Mouse (Mus musculus) gastrocnemius, adult 18-20 months (tissue): ENCODE data around the gene Gm10234. TPM values are rescaled to one million over a fixed set of nuclear protein-coding genes. Genes with fewer than 3 reads are reported as not detected.

Experiments used
- DNase-seq: peaks from one replicate; pipeline ENCODE4 v3.0.0; 2021; ENCODE audit warnings: low spot score
- long read RNA-seq, 2 experiments: library from polyadenylated mRNA; stranded (forward); transcript quantifications; one replicate each; pipeline ENCODE4 v2.0.0; 2021
- total RNA-seq, 2 experiments: library from RNA; stranded (reverse); gene quantifications; 2 replicates each; pipeline ENCODE4 v1.2.3; 2021

Gene Gm10234
- not detected for total RNA-seq
- long read RNA-seq, experiment 1, result 0 reads
- long read RNA-seq, experiment 2, result 0 reads

DNA sequence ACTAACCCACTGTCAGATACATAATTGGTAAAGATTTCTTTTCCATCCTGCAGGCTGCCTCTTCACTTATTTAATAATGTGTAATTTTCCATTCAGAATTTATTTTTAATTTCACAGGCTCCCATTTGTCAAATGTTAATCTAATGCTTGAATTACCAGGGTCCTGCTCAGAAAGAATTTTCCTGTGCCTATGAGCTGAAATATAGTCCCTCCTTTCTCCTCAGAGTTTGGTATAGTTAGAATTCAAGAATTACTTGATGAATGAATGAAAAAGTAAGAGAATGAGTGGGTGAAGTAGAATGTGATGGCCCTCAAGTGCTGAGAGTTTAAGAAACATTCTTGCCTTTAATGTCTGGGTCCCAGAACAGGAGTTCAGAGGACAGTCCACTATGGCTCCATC lies at the start of gene Gm10234:
Gm10234 (plus strand) TSS at position 301 of the 400 bp plus-strand sequence.
- no peak for DNase-seq

DNA sequence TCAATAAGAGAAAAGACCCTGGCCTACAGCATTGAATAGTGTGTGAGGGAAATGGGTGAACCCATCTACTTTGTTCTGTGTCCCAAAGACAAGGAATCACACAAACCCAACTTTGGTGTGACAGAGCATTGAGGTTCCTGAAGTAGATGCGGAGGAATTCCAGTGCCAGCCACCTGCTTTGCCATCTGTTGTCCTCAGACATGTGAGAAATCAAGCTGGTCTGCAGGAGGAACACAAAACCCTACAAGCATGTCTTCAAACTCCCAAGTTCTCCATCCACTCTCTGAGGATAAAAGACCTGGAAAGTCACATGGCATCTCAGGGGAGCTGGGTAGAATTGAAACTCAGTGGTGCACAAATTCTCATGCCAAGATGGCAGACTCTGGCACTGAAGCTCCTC lies 44.3 kb upstream of the Gm10234 start:
- DNase-seq, result no peak

DNA sequence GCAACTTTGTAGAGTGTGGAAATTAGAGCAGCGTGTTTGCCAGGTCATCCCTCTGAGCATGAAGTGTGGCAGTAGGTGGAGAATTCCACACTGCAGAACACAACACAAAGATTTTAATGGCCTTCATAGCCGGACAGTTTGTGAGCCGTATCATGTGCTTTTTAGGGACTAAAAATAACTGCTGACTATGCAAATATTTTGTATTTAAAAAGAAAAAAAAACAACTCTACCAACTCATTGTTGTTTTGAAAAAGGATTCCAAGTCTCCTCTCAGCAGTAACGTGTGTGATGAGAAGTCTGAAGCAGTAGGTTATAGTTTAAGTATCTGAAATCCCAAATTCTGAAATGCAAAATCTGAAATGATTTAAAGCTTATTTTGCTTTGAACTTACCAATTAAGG lies 25.9 kb upstream of the Gm10234 start:
- DNase-seq, result no peak

DNA sequence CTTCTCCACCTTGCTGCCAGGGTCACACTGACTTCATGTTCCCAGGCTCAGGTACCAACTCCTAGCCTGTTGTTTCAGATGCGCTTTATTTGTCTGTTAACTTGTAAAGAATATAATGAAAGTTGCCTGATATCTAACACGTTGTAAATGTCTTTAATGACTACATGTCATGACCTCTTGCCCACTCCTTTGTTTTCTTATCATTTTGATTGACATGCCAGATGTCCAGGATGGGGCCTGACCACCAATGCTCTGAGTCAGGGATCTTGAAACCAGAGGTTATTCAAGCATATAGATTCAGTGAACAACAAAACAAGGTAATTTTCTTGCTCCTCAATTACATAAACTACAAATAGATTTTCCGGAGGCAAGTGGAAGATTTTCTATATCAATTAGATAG lies 23.5 kb upstream of the Gm10234 start:
- DNase-seq, result no peak

DNA sequence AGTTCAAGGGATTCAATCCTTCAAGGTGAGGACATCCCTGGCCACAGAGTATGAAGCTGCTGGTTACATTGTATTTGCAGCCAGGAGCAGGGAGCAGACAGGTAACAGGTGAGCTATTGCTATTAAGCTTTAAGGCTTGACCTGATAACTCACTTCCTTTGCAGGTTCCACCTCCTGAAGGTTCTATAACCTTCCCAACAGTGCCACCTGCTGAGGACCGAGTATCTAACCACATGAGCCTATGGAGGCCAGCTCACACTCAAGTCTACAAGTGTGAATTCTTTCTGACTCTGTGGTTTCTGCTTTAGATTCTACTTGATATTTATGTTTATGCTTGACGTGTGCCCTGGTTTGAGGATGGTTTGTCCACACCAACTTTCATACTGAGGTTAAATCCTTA lies 21.3 kb upstream of the Gm10234 start:
- DNase-seq, result no peak

DNA sequence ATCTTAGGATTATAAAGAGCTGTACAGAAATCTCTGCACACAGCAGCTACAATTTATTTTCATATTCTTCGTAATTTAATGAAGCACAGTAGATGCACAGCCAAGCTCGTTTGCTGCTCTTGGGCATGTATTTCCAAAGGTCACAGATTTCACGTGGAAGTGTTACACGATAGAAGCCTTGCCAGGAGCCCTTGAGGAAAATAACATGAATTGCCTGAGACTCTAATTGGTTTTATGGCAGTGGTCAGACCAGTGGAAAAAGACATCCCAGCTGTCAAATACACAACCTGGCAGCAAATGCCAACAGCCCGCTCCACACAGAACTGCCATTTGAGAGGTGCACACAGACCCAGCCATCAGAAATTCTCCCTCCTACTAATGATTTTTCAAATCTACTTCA lies 9.3 kb downstream of the Gm10234 start:
- no peak for DNase-seq

DNA sequence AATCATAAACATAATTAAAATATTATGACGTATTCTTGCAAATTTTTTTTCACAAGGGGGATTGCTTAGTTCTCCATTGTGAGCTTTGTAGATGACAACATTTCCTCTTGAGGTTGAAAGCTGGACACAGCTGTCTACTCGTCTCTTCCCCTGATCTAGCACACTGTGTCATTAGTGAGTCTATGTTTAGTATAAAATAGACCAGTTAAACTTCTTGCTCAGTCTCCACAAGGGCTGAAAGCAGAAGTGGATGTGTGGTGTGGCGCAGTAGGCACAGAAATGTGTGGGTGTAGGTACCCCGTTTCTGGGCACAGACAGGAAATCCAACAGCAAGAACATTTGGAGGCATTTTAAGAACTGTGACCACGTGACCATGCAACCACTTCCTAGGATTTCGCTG lies 12.9 kb downstream of the Gm10234 start:
- no peak for DNase-seq

DNA sequence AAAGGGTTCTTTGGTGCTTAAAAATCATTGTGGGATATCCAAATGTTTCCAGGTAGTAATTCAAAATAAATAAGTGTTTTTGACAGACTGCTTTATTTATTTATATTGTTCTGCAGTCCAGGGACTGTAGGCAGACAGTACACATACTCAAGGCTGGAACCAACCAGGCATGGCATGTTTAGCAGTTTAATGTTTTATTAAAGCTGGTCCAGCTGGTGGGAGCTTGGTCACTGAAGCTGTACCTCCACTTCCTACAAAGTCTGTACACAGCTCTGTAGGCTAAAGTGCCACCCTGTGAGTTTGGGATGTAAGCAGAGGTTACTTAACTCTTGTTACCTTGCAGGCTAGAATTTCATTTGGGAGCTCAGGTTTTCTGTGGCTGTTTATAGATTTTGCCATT lies 27.5 kb downstream of the Gm10234 start:
- no peak for DNase-seq

DNA sequence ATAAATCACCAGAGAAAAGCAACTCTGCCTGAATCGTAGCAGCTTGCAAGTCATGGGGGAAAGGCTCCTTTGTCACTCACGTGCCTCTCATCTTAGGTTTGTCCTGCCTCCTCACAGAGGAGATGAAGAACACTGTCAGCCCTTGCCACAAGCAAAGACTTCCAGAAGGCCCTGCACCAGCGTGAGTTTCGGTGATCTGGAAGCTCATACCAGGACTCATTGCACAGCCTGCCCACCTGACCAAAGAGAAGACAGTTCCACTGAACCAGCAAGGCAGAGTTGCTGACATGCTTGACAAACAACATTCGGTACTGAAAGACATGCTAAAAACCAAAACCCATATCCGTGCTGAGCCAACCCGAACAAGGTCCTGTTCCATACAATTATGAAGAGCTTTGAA lies 31.1 kb downstream of the Gm10234 start:
- no peak for DNase-seq

DNA sequence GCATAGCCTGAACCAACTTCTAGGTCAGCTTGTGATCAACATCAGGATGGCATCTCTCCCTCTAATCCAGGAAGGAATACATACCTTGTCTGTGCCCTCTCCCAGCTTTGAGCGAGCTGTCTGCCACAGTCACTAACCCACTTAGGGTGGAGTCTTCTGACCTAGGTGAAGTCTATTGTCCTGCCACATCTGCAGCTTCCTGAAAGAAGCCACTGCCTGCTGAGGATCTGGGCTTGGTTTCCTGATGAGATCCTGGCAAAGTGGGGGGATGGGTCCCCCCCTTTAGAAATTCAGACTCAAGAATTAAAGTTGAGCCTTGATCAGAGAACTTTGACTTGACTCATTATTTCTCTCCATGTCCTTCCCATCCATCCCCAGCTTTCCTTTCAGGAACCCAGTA lies 32.0 kb downstream of the Gm10234 start:
- DNase-seq, result no peak

DNA sequence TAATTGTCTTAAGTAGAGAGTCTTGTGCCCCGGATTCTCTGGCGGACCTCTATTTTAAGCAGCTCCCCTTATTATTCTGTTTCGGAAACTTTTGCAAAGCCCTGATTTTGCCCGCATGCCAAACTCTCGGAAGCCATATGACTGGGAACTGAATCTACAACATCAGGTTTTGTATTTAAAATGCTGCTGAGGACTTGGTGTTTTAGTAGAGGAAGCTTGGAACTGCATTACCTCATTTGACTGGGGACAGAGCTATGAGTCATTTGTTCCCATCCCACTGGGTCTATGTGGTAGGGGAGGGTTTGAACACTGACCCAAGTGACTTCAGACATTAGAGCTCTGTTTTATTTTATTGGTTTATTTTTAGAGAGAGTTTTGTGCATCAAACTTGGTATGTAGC lies 38.2 kb downstream of the Gm10234 start:
- DNase-seq, result no peak

DNA sequence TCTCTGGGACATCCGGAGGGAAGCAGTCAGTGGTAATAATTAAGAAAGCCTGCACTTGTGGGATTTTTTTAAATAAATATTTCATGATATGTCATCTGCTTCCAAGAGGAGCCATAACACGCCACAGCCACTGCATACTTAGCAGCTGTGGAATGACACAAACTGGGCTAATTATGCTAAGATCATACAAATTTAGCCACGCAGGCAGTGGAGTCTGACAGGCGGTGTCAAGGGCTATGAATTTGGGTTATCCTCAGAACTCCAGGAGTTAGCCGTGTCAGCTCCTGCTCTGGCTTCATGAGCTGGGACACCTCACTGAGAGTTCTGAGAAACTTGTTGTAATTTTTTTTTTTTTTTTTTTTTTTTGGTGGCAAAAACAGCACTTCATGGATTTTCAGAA lies 40.8 kb downstream of the Gm10234 start:
- no peak for DNase-seq

DNA sequence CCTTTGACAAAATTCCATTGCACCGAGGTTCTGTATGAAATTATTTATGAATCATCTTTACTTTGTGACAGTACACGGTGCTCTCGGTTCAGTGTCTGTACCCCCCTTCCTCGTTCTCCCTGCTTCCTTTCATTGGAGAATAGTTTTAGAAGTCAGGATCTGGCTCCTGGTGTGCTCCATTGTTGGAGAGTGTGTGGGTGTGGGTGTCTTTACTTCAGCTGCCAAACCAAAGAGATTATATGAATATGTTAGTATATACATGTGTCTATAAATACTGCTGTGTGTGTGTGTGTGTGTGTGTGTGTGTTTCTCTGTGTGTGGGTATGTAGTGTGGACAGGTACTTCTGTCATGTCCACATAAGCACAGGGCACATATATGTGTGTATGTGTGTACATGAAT lies 49.9 kb downstream of the Gm10234 start:
- DNase-seq, result no peak

Other genes starting within 250 kb of the Gm10234 start
- gene Kbtbd8, start 204.9 kb upstream of the Gm10234 start, total RNA-seq, result 1 to 10 TPM; 4.5 to 5.0 TPM